Mouse (Mus musculus) ES-Bruce4 (cell line): ENCODE measurements around the gene Cfap54. TPM values are rescaled to one million over a fixed set of nuclear protein-coding genes. Genes with fewer than 3 reads are reported as not detected.

Experiments used
- H3K27ac ChIP-seq: 2 replicates; pipeline ENCODE4 v1.5.1; 2012; ENCODE audit warnings: low read length, inconsistent platforms; ENCODE audit not compliant: insufficient read depth
- H3K27me3 ChIP-seq: 2 replicates; pipeline ENCODE4 v1.6.1; 2012; ENCODE audit warnings: mild to moderate bottlenecking, low read length, inconsistent platforms; ENCODE audit not compliant: control insufficient read depth, poor library complexity, insufficient read depth, severe bottlenecking
- H3K36me3 ChIP-seq: 2 replicates; pipeline ENCODE4 v1.6.1; 2012; ENCODE audit warnings: inconsistent platforms, mild to moderate bottlenecking, low read length, moderate library complexity; ENCODE audit not compliant: control insufficient read depth, poor library complexity, insufficient read depth, severe bottlenecking
- H3K4me1 ChIP-seq: one replicate; pipeline ENCODE4 v1.8.1; 2011; ENCODE audit warnings: low read length; ENCODE audit not compliant: control insufficient read depth, insufficient read depth
- H3K4me3 ChIP-seq: 2 replicates; pipeline ENCODE4 v1.5.1; 2011; ENCODE audit warnings: low read depth, mild to moderate bottlenecking, low read length
- H3K9ac ChIP-seq: 2 replicates; pipeline ENCODE4 v1.6.1; 2012; ENCODE audit warnings: low read depth, mild to moderate bottlenecking, inconsistent platforms; ENCODE audit not compliant: poor library complexity, severe bottlenecking
- H3K9me3 ChIP-seq: replicated peaks from 2 replicates; pipeline ENCODE4 v1.6.1; 2012; ENCODE audit warnings: mild to moderate bottlenecking, low read length, inconsistent platforms; ENCODE audit not compliant: control insufficient read depth, poor library complexity, insufficient read depth, severe bottlenecking
- CTCF ChIP-seq: IDR thresholded peaks from one replicate; pipeline ENCODE4 v1.8.1; 2011; ENCODE audit warnings: low read depth, low read length
- EP300 ChIP-seq: IDR thresholded peaks from 2 replicates; pipeline ENCODE4 v1.6.1; 2011; ENCODE audit warnings: low read depth, low read length; ENCODE audit not compliant: insufficient read depth
- POLR2A ChIP-seq: IDR thresholded peaks from one replicate; pipeline ENCODE4 v1.8.1; 2011; ENCODE audit warnings: low read length; ENCODE audit not compliant: insufficient read depth
- polyA plus RNA-seq: library from polyadenylated mRNA; stranded (reverse); fragments of >200 nt; gene quantifications from 2 replicates; pipeline ENCODE4 v1.2.4, GENCODE M21; 2011; ENCODE audit warnings: low read depth; ENCODE audit not compliant: missing spikeins, insufficient read depth, insufficient read length

Gene Cfap54
- polyA plus RNA-seq, 1 experiment: not detected

DNA sequence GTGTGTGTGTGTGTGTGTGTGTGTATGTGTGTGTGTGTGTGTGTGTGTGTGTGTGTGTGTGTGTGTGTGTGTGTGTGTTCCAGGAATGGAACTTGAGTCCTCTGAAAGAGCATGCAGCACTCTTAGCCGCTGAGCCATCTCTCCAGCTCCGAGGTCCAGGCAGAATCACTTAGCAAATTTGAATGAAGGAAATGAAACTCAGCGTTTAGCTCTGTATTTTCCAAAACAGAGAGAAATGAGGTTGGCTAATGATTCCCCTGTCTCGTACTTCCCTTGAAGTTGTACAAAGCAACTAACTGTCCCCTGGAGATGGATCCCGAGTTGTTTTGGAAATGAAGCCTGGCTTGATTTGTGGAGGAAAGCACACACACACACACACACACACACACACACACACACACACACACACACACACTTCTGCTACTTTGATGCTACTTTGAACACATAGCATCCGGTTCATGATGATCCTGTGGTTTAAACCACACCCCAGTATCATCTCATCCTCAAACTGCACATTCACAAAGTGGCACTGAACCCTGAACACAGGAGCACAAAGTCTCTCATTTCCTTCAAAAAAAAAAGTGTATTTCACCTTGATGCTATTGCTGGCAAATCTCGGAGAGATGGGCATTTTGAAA, 290.4 kb downstream of the Cfap54 start:
- Histone ChIP-seq H3K9me3 (no peaks in the 10 kb centered on the region), H3K36me3 (no peaks in the 10 kb centered on the region), H3K27ac (no peak overlapping the region), H3K4me1 (no peaks in the 10 kb centered on the region), H3K4me3 (no peak overlapping the region), H3K27me3 (no peaks in the 10 kb centered on the region), H3K9ac (no peak overlapping the region)
- TF ChIP-seq POLR2A: no peak
- no peak for TF ChIP-seq CTCF
- TF ChIP-seq EP300: no peak

DNA sequence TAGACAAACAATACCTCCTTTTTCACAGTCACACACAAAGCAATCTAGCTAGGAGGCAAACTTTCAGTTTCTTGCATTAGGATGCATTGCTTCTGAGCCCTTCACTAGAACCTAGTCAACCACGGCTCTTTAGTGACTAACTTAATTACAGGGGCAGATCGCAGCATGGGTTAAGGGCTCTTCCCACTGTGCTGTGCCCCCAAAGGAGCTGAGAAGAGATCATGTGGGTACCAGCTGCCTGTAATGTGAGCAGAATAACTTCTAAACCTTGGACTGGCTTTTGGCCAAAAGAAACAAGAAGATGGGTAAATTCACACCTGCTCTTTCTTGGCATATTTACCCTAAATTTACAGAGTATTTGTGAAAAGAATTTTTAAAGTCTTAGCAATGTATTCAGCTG, 291.2 kb downstream of the Cfap54 start:
- H3K4me1 ChIP-seq: no peaks in the 10 kb centered on the region
- TF ChIP-seq EP300 (no peak), POLR2A (no peak)
- H3K27me3 ChIP-seq: no peaks in the 10 kb centered on the region
- H3K36me3 ChIP-seq: no peaks in the 10 kb centered on the region
- no peak overlapping the region for H3K9ac ChIP-seq
- no peaks in the 10 kb centered on the region for H3K9me3 ChIP-seq
- H3K27ac ChIP-seq: no peak overlapping the region
- no peak overlapping the region for H3K4me3 ChIP-seq

DNA sequence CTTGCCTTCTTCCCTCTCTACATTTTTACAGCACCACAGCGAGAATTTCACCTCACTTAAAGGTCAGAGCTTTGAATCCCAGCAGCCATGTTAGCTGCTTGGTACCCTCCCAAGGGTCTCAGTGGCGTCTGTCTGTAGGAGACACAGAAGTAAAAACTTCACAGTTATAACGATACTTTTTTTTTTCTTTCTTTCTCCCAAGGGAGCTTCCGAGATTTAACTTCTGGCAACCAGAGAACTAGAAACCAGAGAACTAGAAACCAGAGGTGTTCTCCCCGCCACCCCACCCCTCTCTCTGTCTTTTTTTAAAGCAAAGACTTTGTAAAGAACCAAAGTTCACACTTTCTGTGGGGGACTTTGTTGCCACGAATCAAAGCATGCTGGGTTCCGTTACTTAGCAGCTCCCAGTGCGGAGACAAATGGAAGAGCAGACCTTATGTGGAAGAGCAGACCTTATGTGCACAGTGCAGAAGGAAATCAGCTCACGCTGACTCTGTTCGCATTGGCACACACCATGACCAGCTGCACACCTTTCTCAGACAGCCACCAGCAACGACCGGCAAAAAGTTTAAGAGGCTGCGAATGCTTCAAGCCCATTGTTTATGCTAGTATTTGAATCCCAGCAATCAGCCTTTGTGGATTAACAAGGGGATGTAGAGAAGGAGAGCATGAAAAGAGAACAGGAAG, 292.9 kb downstream of the Cfap54 start:
- Histone ChIP-seq H3K27ac (no peak overlapping the region), H3K4me3 (no peak overlapping the region), H3K27me3 (no peaks in the 10 kb centered on the region), H3K4me1 (no peaks in the 10 kb centered on the region), H3K36me3 (no peaks in the 10 kb centered on the region), H3K9ac (no peak overlapping the region), H3K9me3 (no peaks in the 10 kb centered on the region)
- TF ChIP-seq EP300: no peak
- TF ChIP-seq POLR2A: no peak
- TF ChIP-seq CTCF: no peak

DNA sequence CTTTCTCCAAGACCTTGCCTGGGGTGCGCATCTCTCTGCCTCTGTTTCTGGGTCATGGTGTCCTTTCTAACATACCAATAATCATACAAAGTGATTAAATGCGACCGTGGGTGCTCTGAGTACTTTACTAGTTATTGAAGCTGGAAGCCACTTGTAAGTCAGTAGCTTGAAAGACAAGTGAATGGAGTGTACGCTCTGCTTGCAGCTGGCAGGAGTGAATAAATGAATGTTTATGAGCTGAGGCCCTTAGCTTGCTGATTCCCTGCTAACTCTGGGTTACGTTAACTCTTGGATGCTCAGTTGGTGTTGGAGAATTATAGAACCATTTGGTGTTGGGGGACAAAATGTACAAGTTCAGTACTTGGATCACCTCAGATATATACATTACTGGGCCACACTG, 298.7 kb downstream of the Cfap54 start:
- Histone ChIP-seq H3K4me1 (no peaks in the 10 kb centered on the region), H3K27me3 (no peaks in the 10 kb centered on the region), H3K9ac (no peak overlapping the region), H3K4me3 (no peak overlapping the region), H3K9me3 (no peaks in the 10 kb centered on the region), H3K36me3 (no peaks in the 10 kb centered on the region), H3K27ac (no peak overlapping the region)
- no peak for TF ChIP-seq POLR2A

DNA sequence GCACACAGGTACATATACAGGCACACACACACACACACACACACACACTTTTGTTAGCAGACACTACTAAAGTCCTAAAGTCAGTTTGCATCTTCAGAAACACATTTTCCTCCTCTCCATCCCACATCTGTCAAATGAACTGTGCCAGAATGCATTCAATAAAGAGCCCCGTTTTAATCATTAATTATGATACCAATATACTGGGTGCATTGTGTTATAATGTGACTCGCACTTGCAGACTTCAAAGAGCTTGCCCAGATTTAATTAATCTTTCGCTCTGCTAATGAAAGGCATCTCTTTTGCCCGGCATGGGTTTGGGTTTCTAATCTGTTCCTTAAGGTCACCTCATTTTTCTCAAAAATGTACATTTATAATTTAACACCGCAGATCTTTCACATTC, 327.1 kb downstream of the Cfap54 start:
- TF ChIP-seq EP300 (no peak), CTCF (no peak), POLR2A (no peak)
- Histone ChIP-seq H3K4me3 (no peak overlapping the region), H3K9me3 (peaks cover 42% of the 10 kb centered on the region), H3K9ac (no peak overlapping the region), H3K4me1 (no peaks in the 10 kb centered on the region), H3K27ac (no peak overlapping the region), H3K36me3 (no peaks in the 10 kb centered on the region), H3K27me3 (no peaks in the 10 kb centered on the region)

DNA sequence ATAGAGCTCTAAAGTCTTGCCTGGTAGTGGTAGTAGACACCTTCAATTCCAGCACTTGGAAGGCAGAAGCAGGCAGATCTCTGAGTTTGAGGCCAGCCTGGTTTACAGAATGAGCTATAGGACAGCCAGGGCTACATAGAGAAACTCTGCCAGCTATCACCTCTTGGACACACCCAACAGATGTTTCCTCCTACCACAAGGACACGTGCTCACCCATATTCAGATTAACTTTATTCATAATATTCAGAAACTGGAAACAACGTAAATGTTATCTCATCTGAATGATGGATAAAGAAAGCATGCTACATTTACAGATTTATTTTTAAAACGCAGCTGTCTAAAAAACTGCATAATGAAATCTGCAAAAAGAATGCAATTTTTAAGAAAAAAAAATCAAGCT, 351.1 kb downstream of the Cfap54 start:
- Histone ChIP-seq H3K36me3 (no peaks in the 10 kb centered on the region), H3K4me3 (no peak overlapping the region), H3K27ac (no peak overlapping the region), H3K4me1 (no peaks in the 10 kb centered on the region), H3K27me3 (no peaks in the 10 kb centered on the region), H3K9ac (no peak overlapping the region), H3K9me3 (peaks cover 3% of the 10 kb centered on the region; the same call in 1 of the 2 replicates)
- TF ChIP-seq CTCF: no peak
- no peak for TF ChIP-seq POLR2A
- TF ChIP-seq EP300: no peak
